Mouse (Mus musculus): ENCODE measurements around the gene Capn7. TPM values are rescaled to one million over a fixed set of nuclear protein-coding genes. Genes with fewer than 3 reads are reported as not detected.

The Capn7 gene
- polyA plus RNA-seq, 1 experiment from 2014 or later = 89.4 TPM

- Histone ChIP-seq H3K4me3 (ENCODE audit: low read depth, low read length) (peak overlapping the region; percentile 88), H3K4me2 (ENCODE audit: low read depth, low read length) (peak overlapping the region; percentile 71), H3K4me1 (ENCODE audit: control insufficient read depth, insufficient read depth, low read length) (peaks cover 19% of the 10 kb centered on the region; the same call in 1 of the 2 replicates), H3K36me3 (ENCODE audit: control insufficient read depth, insufficient read depth, low read length) (0 out of 2 replicates have a peak, but pooled peaks cover 5% of the 10 kb centered on the region), H3K9me3 (ENCODE audit: control insufficient read depth, low read length) (no peaks in the 10 kb centered on the region), H3K27ac (ENCODE audit: low read depth, low read length) (no peak overlapping the region), H3K27me3 (ENCODE audit: control insufficient read depth, insufficient read depth, low read length) (no peaks in the 10 kb centered on the region), H3K9ac (replicated peaks; ENCODE audit: low read depth, low read length) (peak overlapping the region; percentile 87)
- 50% methylated on average over 7 of the region's 7 CpGs for WGBS
- ATAC-seq (ENCODE audit: low read depth) = no peak
Measured at GRCm38 (mm10) chr14:31337406-31337805, 968 bp downstream of the Capn7 start.

GRCm38 (mm10) chr14:31337947-31338346 is 1.5 kb downstream of the Capn7 start:
- Histone ChIP-seq H3K36me3 (ENCODE audit: control insufficient read depth, insufficient read depth, low read length) (0 out of 2 replicates have a peak, but pooled peaks cover 5% of the 10 kb centered on the region), H3K4me3 (ENCODE audit: low read depth, low read length) (peak overlapping the region; percentile 88; the same call in 1 of the 2 replicates), H3K4me2 (ENCODE audit: low read depth, low read length) (peak overlapping the region; percentile 71), H3K27ac (ENCODE audit: low read depth, low read length) (no peak overlapping the region), H3K9ac (replicated peaks; ENCODE audit: low read depth, low read length) (no peak overlapping the region), H3K4me1 (ENCODE audit: control insufficient read depth, insufficient read depth, low read length) (peaks cover 19% of the 10 kb centered on the region; the same call in 1 of the 2 replicates), H3K27me3 (ENCODE audit: control insufficient read depth, insufficient read depth, low read length) (no peaks in the 10 kb centered on the region), H3K9me3 (ENCODE audit: control insufficient read depth, low read length) (no peaks in the 10 kb centered on the region)
- ATAC-seq (ENCODE audit: low read depth) = no peak

- Histone ChIP-seq H3K27me3 (ENCODE audit: control insufficient read depth, insufficient read depth, low read length) (no peaks in the 10 kb centered on the region), H3K4me3 (ENCODE audit: low read depth, low read length) (no peak overlapping the region), H3K9me3 (ENCODE audit: control insufficient read depth, low read length) (no peaks in the 10 kb centered on the region), H3K9ac (replicated peaks; ENCODE audit: low read depth, low read length) (no peak overlapping the region), H3K4me1 (ENCODE audit: control insufficient read depth, insufficient read depth, low read length) (peaks cover 8% of the 10 kb centered on the region; the same call in 1 of the 2 replicates), H3K36me3 (ENCODE audit: control insufficient read depth, insufficient read depth, low read length) (0 out of 2 replicates have a peak, but pooled peaks cover 8% of the 10 kb centered on the region), H3K4me2 (ENCODE audit: low read depth, low read length) (no peak overlapping the region), H3K27ac (ENCODE audit: low read depth, low read length) (no peak overlapping the region)
- WGBS = 83% methylated on average over 8 of the region's 8 CpGs
- ATAC-seq (ENCODE audit: low read depth) = no peak
Measured at GRCm38 (mm10) chr14:31343241-31343640, 6.8 kb downstream of the Capn7 start.

DNA sequence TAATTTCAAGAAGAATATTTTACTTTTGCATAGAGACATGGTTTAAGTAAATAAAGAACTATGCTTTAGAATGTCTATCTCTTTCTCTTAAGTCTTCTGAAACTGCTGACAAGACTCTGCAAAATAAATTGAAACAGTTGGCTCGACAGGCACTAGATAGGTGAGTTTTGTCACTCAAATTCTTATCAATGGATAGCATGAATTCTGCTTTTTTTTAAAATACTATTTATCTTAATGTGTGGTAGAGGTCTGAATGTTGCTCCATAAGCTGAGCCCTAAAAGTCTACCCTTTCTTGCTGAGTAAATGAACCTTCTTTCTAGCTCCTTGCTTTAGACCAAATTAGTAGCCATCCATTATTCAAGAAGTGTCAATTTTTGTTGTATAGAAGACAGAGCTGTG is 8.9 kb downstream of the Capn7 start:
- no peaks in the 10 kb centered on the region for H3K9me3 ChIP-seq (ENCODE audit: control insufficient read depth, low read length)
- no peak overlapping the region for H3K4me3 ChIP-seq (ENCODE audit: low read depth, low read length)
- 96% methylated on average over 1 of the region's 1 CpGs for WGBS
- H3K36me3 ChIP-seq (ENCODE audit: control insufficient read depth, insufficient read depth, low read length) = peaks cover 9% of the 10 kb centered on the region; the same call in 1 of the 2 replicates
- ATAC-seq (ENCODE audit: low read depth) = no peak
- no peaks in the 10 kb centered on the region for H3K27me3 ChIP-seq (ENCODE audit: control insufficient read depth, insufficient read depth, low read length)
- no peak overlapping the region for H3K27ac ChIP-seq (ENCODE audit: low read depth, low read length)
- no peak overlapping the region for H3K4me2 ChIP-seq (ENCODE audit: low read depth, low read length)
- H3K9ac ChIP-seq (replicated peaks; ENCODE audit: low read depth, low read length) = no peak overlapping the region
- no peaks in the 10 kb centered on the region for H3K4me1 ChIP-seq (ENCODE audit: control insufficient read depth, insufficient read depth, low read length)

GRCm38 (mm10) chr14:31362236-31362635 is 25.8 kb downstream of the Capn7 start:
- H3K9me3 ChIP-seq (ENCODE audit: control insufficient read depth, low read length) = no peaks in the 10 kb centered on the region
- no peaks in the 10 kb centered on the region for H3K4me1 ChIP-seq (ENCODE audit: control insufficient read depth, insufficient read depth, low read length)
- H3K4me3 ChIP-seq (ENCODE audit: low read depth, low read length) = no peak overlapping the region
- H3K4me2 ChIP-seq (ENCODE audit: low read depth, low read length) = no peak overlapping the region
- peaks cover 56% of the 10 kb centered on the region for H3K36me3 ChIP-seq (ENCODE audit: control insufficient read depth, insufficient read depth, low read length)
- 100% methylated on average over 2 of the region's 2 CpGs for WGBS
- no peaks in the 10 kb centered on the region for H3K27me3 ChIP-seq (ENCODE audit: control insufficient read depth, insufficient read depth, low read length)
- no peak for ATAC-seq (ENCODE audit: low read depth)
- H3K9ac ChIP-seq (replicated peaks; ENCODE audit: low read depth, low read length) = no peak overlapping the region
- no peak overlapping the region for H3K27ac ChIP-seq (ENCODE audit: low read depth, low read length)

- ATAC-seq (ENCODE audit: low read depth) = no peak
- 94% methylated on average over 4 of the region's 4 CpGs for WGBS
- H3K36me3 ChIP-seq (ENCODE audit: control insufficient read depth, insufficient read depth, low read length) = peaks cover 58% of the 10 kb centered on the region
Measured at GRCm38 (mm10) chr14:31364589-31364988, 28.2 kb downstream of the Capn7 start.

DNA sequence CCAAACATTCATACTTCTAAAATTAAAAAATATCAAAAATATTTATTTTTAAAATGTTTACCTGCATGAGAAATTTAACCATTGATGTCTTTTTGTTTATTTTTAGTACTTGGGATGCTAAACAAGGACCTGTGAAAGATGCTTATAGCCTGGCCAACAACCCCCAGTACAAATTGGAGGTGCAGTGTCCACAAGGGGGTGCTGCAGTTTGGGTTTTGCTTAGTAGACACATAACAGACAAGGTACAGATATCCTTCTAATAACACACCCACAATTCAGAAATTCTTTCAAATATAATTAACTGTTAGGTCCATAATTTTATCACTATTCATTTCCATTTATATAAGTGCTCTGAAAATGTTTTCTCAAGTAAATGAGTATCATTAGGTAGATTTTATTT is 28.9 kb downstream of the Capn7 start:
- Histone ChIP-seq H3K9ac (replicated peaks; ENCODE audit: low read depth, low read length) (no peak overlapping the region), H3K27ac (ENCODE audit: low read depth, low read length) (no peak overlapping the region), H3K4me2 (ENCODE audit: low read depth, low read length) (no peak overlapping the region), H3K4me3 (ENCODE audit: low read depth, low read length) (no peak overlapping the region), H3K36me3 (ENCODE audit: control insufficient read depth, insufficient read depth, low read length) (peaks cover 59% of the 10 kb centered on the region), H3K9me3 (ENCODE audit: control insufficient read depth, low read length) (no peaks in the 10 kb centered on the region), H3K4me1 (ENCODE audit: control insufficient read depth, insufficient read depth, low read length) (no peaks in the 10 kb centered on the region), H3K27me3 (ENCODE audit: control insufficient read depth, insufficient read depth, low read length) (no peaks in the 10 kb centered on the region)
- ATAC-seq (ENCODE audit: low read depth) = no peak

More at GRCm38 (mm10) chr14:31364589-31364988, 28.2 kb downstream of the Capn7 start:
- no peak overlapping the region for H3K9ac ChIP-seq (replicated peaks; ENCODE audit: low read depth, low read length)
- H3K27me3 ChIP-seq (ENCODE audit: control insufficient read depth, insufficient read depth, low read length) = no peaks in the 10 kb centered on the region
- no peaks in the 10 kb centered on the region for H3K4me1 ChIP-seq (ENCODE audit: control insufficient read depth, insufficient read depth, low read length)
- H3K9me3 ChIP-seq (ENCODE audit: control insufficient read depth, low read length) = no peaks in the 10 kb centered on the region
- no peak overlapping the region for H3K4me3 ChIP-seq (ENCODE audit: low read depth, low read length)
- H3K4me2 ChIP-seq (ENCODE audit: low read depth, low read length) = no peak overlapping the region
- H3K27ac ChIP-seq (ENCODE audit: low read depth, low read length) = no peak overlapping the region

GRCm38 (mm10) chr14:31367951-31368350 is 31.5 kb downstream of the Capn7 start:
- ATAC-seq (ENCODE audit: low read depth) = no peak
- 93% methylated on average over 7 of the region's 7 CpGs for WGBS
- H3K9me3 ChIP-seq (ENCODE audit: control insufficient read depth, low read length) = no peaks in the 10 kb centered on the region
- no peak overlapping the region for H3K4me2 ChIP-seq (ENCODE audit: low read depth, low read length)
- no peaks in the 10 kb centered on the region for H3K27me3 ChIP-seq (ENCODE audit: control insufficient read depth, insufficient read depth, low read length)
- no peak overlapping the region for H3K4me3 ChIP-seq (ENCODE audit: low read depth, low read length)
- H3K9ac ChIP-seq (replicated peaks; ENCODE audit: low read depth, low read length) = no peak overlapping the region
- H3K4me1 ChIP-seq (ENCODE audit: control insufficient read depth, insufficient read depth, low read length) = no peaks in the 10 kb centered on the region
- no peak overlapping the region for H3K27ac ChIP-seq (ENCODE audit: low read depth, low read length)
- H3K36me3 ChIP-seq (ENCODE audit: control insufficient read depth, insufficient read depth, low read length) = peaks cover 56% of the 10 kb centered on the region

DNA sequence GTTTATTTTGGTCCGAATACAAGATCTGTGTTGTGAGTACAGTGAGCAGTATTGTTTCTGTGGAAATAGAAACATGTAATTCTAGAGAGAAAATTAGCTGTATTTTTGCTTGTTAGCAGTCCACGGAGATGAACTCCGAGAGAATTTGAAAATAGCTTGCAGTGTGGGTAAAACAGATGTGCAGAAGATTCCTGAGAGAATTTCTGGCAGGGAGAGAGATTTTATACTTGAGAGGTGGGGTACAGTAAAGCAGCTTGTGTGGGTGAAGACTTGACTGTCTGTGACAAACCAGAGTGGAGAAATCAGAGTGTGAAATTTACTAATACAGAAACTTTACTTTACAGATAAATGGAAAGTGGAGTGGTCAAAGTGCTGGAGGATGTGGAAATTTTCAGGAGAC is 32.9 kb downstream of the Capn7 start:
- H3K36me3 ChIP-seq (ENCODE audit: control insufficient read depth, insufficient read depth, low read length) = peaks cover 46% of the 10 kb centered on the region

More for the DNA sequence above, 32.9 kb downstream of the Capn7 start:
- Histone ChIP-seq H3K27me3 (ENCODE audit: control insufficient read depth, insufficient read depth, low read length) (no peaks in the 10 kb centered on the region), H3K4me3 (ENCODE audit: low read depth, low read length) (no peak overlapping the region), H3K4me1 (ENCODE audit: control insufficient read depth, insufficient read depth, low read length) (no peaks in the 10 kb centered on the region), H3K9ac (replicated peaks; ENCODE audit: low read depth, low read length) (no peak overlapping the region), H3K27ac (ENCODE audit: low read depth, low read length) (no peak overlapping the region), H3K4me2 (ENCODE audit: low read depth, low read length) (no peak overlapping the region), H3K9me3 (ENCODE audit: control insufficient read depth, low read length) (no peaks in the 10 kb centered on the region)
- no peak for ATAC-seq (ENCODE audit: low read depth)
- 87% methylated on average over 3 of the region's 3 CpGs for WGBS

Data from neural tube, embryonic 14.5 days (tissue).